Mouse (Mus musculus): Measurements from ENCODE around the gene Cldn4.

Gene Cldn4

GRCm38 (mm10) chr5:134946857-134947255 is at the start of gene Cldn4:
Gene Cldn4, minus strand, starts transcription at chr5:134946934.
- DNase-seq (ENCODE audit: low read depth, low spot score), result peak; percentile 82

GRCm38 (mm10) chr5:134992566-134992965 is 45.8 kb upstream of the Cldn4 start:
- no peak for DNase-seq (ENCODE audit: low read depth, low spot score)

GRCm38 (mm10) chr5:134989741-134990140 is 43.0 kb upstream of the Cldn4 start:
- DNase-seq (ENCODE audit: low read depth, low spot score), result no peak

DNA sequence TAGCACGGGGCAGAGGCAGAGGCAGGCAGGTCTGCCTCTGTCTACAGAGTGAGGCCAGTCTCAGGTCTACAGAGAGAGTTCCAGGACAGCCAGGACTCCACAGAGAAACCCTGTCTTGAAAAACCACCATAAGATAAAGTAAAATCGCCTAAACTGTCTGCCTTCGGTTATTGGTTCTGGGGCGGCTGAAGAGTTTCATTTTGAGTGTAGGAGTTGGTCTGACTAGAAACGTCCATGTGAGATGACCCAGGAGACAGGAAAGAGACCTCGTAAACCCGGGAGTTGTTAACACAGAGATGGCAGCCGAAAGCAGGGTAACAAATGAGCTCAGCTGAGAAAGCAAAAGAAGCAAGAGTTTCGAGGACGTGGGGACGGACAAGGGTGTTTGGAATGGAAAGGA is 42.4 kb upstream of the Cldn4 start:
- DNase-seq (ENCODE audit: low read depth, low spot score), result no peak

DNA sequence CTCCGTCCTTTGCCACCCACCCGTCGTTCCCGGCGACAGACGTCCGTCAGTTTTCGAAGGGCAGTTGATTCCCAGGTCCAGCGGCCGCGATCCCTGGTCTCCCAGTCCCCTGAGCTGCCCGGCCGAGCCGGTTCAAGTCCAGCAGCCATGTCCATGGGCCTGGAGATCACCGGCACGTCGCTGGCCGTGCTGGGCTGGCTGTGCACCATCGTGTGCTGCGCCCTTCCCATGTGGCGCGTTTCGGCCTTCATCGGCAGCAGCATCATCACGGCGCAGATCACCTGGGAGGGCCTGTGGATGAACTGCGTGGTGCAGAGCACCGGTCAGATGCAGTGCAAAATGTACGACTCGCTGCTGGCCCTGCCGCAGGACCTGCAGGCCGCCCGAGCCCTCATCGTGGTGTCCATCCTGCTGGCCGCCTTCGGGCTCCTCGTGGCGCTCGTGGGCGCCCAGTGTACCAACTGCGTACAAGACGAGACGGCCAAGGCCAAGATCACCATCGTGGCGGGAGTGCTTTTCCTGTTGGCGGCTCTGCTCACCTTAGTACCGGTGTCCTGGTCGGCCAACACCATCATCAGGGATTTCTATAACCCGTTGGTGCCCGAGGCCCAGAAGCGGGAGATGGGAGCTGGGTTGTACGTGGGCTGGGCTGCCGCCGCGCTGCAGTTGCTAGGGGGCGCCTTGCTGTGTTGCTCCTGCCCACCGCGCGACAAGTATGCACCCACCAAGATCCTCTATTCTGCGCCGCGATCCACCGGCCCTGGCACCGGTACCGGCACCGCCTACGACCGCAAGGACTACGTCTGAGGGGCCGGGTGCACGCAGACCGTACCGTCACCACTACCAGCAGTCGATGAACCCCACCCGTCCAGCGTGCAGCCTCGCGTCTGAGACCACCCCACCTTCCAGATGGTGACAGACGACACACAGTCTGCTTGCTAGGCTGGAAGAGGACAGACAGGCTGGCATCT is 39.8 kb upstream of the Cldn4 start:
- peak; percentile 46 for DNase-seq (ENCODE audit: low read depth, low spot score)

DNA sequence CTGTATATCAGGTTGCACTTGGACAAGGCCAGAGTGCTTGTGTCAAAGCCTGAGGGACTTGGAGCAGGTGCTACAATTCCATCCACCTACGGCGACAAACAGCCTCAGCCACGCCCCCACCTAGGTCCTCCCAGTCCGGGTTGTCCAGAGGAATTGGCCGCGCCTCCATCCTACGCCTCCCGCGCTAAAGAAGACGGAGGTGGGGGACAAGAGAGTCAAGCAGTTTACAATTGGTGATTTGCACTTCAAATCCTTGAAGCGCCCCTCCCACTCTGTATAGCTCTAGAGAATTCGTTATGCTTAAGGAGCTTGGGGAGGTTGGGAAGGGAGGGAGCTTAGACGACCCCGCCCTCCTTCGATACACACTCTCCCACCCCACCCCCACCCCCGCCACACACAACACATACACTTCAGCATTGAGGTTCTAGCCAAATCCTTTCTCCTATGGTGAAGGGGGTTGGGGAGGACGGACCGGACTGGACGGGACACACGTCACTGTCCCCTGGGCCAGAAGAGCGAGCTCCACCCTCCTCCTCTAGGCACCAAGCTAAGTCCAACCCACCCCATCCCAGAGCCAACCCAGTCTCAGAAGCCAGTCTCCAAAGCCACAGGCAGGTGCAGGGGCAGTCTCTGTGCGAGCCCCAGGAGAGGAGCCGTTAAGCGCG is 39.0 kb upstream of the Cldn4 start, which contains the start of gene Cldn3:
Gene Cldn3, plus strand, starts transcription at position 582 of the 665 bp plus-strand sequence.
- DNase-seq (ENCODE audit: low read depth, low spot score), result peak; percentile 97

DNA sequence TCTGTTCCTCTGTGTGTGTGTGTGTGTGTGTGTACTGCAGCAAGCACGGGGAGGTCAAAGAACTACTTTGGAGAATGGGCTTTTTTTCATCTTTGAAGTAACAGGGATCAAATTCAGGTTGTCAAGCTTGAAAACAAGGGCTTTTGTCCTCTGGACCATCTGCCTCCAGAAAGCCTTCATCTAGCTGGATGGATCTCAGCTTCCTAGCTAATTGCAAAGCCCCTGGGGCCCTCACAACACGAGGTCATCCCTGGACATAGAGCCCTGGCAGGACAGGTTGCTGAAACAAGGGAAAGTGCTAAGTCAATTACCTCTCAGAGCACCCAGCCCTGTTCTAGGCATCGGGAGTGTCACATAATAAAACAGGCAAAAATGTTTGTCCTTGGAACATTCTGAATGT is 37.0 kb upstream of the Cldn4 start:
- DNase-seq (ENCODE audit: low read depth, low spot score), result no peak

GRCm38 (mm10) chr5:134983111-134983510 is 36.4 kb upstream of the Cldn4 start:
- DNase-seq (ENCODE audit: low read depth, low spot score), result no peak

DNA sequence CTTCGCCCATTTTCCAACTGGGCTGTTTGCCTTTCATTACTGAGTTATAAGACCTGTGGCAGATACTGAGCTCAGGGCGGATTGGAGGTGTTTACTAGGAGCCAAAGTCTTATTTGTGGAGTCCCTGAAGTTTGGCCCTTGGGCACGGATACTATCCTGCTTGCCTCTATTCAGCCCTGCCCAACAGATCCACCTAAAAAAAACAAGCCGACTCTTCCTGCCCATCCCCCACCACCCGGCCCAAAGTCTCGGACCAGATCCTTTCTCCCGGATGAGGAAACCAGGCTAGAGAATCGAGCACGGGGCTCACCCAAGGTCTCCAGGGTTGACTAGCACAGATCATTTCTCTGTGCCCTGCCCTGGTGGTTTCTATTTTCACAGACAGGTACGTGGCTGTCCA is 34.4 kb upstream of the Cldn4 start:
- peak; percentile 76 for DNase-seq (ENCODE audit: low read depth, low spot score)

GRCm38 (mm10) chr5:134977837-134978236 is 31.1 kb upstream of the Cldn4 start:
- no peak for DNase-seq (ENCODE audit: low read depth, low spot score)

DNA sequence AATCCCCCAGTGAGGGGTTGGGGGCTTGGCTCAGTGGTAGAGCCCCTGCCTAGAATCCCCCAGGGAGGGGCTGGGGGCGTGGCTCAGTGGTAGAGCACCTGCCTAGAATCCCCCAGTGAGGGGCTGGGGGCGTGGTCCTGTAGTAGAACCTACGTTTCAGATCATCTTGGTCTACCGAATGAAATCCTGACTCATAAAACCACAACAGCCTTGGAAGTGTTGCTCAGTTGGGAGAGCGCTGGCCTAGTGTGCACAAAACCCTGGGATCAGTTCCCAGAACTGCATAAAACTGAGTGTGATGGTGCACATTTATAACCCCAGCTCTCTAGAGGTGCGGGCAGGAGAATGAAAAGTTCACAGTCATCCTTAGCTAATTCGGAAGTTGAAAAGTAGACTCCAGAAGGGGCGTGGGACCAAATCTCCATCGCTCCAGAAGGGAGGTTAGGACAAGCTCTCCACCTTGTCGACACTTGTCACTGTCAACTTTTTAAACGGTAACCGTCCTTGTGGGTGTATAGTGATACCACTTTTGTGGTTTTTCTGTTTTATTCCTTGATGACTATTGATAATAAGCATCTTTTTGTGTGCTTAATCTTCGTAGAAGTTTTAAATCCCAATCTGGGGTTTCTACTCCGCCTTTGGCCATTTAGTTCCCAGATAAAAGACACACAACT is 30.0 kb upstream of the Cldn4 start:
- no peak for DNase-seq (ENCODE audit: low read depth, low spot score)

GRCm38 (mm10) chr5:134976164-134976563 is 29.4 kb upstream of the Cldn4 start:
- no peak for DNase-seq (ENCODE audit: low read depth, low spot score)

DNA sequence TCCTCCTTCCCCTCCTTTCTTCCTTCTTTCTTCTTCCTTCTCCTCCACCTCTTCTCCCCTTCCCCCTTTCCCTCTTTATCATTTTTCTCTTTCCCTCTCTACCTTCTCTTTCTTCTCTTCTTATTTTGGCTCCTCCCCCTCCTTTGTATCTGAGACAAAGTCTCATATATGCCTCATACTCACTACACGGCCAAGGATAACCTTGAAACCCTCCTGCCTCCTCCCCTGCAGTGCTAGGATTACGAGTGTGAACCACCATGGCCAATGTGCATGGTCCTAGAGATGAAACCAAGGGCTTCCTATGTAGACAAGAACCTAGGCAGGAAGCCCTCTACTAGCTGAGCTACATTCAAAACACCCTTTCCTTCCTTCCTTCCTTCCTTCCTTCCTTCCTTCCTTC is 28.2 kb upstream of the Cldn4 start:
- DNase-seq (ENCODE audit: low read depth, low spot score), result no peak

DNA sequence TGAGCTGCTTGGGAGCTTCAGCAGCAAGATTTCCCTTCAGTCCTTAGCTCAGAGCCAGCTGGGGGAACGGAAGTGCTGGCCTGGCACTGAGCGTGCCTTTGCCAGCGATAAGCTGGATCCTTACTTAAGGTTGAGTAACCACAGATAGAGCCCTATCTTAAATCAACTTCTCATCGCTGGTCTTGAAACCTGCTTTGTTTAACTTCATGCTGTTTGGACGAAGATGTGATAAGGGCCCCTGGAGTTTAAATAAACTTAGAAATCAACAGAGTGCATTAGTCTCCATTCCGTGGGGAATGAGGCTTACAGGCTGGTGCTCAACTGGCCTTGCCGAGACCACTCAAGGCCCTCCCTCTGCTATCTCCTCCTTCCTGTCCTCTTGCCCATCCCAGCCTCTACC is 27.6 kb upstream of the Cldn4 start:
- DNase-seq (ENCODE audit: low read depth, low spot score), result no peak

DNA sequence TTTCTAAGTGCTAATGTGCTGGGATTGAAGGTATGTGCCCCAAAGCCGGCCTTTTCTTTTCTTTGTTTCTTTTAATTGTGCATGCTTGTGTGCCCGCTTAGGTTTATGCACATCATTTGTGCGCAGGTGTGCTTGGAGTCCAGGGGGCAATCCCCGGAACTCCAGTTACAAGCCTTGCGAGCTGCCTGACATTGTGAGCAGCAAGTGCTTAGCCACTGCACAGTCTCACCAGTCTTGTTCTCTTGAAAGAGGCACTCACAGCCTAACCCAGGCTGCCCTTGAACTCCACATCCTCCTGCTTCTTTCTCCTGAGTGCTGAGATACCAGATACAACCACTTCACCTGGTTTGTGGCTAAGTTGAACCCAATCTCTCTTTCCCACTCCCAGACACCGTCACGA is 26.8 kb upstream of the Cldn4 start:
- DNase-seq (ENCODE audit: low read depth, low spot score), result peak; percentile 56

DNA sequence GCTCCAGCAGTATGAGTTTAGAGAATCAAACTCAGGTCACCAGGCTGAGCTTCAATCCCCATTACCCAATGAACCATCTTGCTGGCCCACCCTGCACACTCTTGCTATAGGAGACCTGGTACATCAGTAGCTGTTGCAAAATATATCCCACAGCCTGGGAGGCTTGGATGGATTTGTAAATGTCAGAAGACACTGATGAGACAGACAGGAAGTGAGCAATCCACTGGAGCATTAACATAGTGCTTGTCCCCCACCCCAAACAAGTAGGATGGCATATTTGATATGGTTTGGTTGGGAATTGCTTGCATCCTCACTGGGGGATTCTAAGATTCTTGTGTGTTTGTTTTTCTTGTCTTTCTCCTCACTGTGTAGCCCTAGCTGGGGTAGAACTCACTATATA is 26.3 kb upstream of the Cldn4 start:
- DNase-seq (ENCODE audit: low read depth, low spot score), result no peak

DNA sequence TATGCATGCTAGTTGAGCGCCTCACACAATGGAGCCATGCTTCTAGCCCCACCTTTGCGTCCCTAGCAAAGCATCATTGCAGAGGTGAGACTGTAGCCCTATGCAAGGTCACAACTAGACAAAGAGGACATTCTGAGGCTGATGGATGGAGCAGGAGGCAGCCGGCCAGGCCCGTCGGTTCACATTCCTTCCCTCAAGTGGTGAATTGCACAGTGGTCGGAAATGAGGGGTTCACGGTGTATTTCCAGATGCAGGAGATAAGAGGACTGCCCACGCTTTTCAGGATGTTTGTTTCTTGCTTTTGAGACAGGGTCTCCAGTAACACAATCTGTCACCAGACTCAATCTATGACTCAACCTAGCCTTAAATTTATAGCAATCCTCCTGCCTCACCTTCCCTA is 23.9 kb upstream of the Cldn4 start:
- peak; percentile 68 for DNase-seq (ENCODE audit: low read depth, low spot score)

DNA sequence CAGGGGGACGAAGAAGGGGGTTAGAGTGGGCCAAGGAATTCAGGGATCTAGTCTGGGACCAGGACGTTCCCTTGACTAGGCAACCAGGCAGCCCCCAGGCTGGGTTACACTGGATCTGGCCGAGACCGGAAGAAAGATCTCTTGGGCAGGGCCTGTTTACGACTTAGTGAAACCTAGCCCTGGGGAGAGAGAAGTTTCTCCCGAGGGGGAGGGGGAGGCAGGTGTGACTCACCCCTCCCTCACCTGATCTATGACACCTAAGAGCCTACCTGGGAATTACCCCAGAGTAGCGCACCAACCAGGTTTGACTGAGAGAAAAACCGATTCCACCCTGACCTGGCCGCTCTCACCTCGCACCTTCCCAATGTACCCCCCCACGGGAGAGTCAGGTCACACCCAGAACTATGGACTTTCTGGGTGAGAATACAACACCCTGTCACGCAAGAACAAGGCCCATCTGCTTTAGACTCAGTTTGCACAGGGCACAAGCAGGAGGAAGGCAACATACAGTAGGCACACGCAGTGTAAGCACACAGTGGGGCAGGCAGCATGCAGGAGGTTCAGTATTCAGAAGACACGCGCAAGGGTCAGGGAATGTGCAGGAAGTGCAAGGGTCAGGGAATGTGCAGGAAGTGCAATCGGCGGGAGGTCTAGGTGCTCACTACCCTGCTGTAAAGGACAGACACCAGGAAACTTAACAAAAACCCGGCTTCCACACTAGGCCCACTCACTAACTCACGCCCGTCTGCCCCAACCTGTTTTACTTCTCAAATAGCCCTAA is 20.6 kb upstream of the Cldn4 start:
- peak; percentile 48 for DNase-seq (ENCODE audit: low read depth, low spot score)

- peak; percentile 96 for DNase-seq (ENCODE audit: low read depth, low spot score)
Observed at GRCm38 (mm10) chr5:134965852-134966821, 19.4 kb upstream of the Cldn4 start.

GRCm38 (mm10) chr5:134965473-134965851 is 18.7 kb upstream of the Cldn4 start:
- DNase-seq (ENCODE audit: low read depth, low spot score), result peak; percentile 85

All from ZHBTc4 (cell line).